Mouse (Mus musculus): Measurements from ENCODE around the gene Knl1. TPM values are rescaled to one million over a fixed set of nuclear protein-coding genes. Genes with fewer than 3 reads are reported as not detected.

Knl1 gene
- polyA plus RNA-seq, 1 experiment from 2014 or later, result 70.0 TPM

DNA sequence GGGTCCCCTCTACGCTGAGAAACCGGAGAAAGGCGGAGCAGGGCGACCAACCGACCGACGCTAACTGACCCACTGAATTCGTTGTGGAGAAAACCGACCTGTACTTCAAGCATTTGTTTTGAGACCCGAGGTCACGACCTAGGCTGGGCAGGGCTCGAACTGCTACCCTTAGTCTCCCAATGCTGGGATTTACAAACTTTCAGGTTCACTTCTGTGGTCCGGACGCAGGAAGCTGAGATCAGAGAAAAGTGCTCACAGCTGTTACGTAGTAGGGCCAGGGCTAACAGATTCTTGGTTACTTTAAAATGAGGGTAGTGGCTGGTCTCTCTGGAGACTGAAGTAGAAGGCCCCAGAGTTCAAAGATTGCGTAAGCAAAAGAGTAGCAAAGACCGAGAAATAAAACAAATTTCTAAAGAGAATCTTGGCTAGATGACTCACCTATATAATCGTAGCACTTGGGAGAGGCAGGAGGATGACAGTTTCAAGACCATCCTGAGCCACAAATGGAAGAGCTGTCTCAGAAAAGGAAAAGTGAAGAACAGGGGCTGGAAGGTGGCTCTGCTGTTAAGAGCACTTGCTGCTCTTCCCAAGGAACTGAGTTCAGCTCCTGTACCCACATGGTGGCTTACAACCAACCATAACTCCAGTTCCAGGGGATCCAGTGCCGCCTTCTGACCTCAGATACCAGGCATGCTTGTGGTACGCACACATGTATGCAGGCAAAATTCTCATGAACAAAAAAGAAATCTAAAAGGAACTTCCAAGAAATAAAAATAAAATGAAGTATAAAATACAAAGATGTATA, 66.4 kb downstream of the Knl1 start:
- Histone ChIP-seq H3K4me3 (replicated peaks) (peak overlapping the region; percentile 83), H3K9ac (peak overlapping the region; percentile 90), H3K4me2 (peak overlapping the region; percentile 87), H3K27me3 (no peaks in the 10 kb centered on the region), H3K36me3 (peaks cover 44% of the 10 kb centered on the region), H3K4me1 (replicated peaks) (peaks cover 33% of the 10 kb centered on the region), H3K9me3 (replicated peaks) (no peaks in the 10 kb centered on the region), H3K27ac (peak overlapping the region; percentile 86)
- DNase-seq (peak; percentile 15), ATAC-seq (ENCODE audit: low read depth) (peak; percentile 26)
- 9% methylated on average over 20 of the region's 20 CpGs for WGBS (ENCODE audit: insufficient replicate concordance)

DNA sequence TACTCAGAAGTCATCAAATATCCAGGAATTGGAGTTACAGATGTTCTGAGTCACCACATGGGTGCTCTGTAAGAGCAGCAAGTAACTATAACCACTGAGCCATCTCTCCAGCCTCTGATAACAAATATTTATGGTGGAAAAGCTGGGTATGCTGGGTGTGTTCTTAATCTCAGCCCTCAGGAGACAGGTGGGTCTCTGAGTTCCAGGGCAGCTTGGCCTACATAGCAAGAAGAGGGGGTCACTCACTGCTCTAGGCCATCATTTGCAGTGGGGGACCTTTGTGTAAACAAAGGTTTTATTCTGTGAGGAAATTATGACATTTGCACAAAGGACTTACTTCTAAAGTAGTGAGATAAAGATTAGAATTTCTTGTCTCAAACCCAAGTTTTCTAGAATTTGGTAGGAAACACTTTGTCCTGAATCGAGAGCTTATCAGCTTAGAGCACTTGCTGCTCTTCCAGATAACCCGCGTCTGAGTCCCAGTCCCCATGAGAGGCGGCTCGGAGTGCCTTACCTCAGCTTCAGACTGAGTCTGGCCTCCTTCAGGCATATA, 89.5 kb downstream of the Knl1 start:
- H3K36me3 ChIP-seq, result peaks cover 93% of the 10 kb centered on the region

DNA sequence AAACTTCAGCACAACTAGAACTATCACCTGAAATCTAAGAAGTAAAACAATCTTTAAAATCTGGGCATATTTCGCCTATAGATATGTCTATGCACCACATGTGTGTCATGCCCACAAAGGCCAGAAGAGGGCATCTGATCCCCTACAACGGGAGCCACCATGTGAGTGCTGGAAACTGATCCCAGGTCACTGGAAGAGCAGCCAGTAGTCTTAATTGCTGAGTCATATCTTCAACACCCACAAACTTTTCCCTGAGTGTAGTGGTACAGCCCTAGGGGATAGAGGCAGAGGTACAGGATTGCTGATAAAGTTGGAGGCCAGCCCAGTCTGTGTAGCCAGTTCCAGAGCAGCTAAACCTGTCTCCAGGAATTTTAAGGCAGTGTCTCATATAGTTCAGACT, 98.3 kb downstream of the Knl1 start:
- peak; percentile 70 for ATAC-seq (ENCODE audit: low read depth)
- 83% methylated on average over 2 of the region's 2 CpGs for WGBS (ENCODE audit: insufficient replicate concordance)
- Histone ChIP-seq H3K9me3 (replicated peaks) (no peaks in the 10 kb centered on the region), H3K4me2 (no peak overlapping the region), H3K4me1 (replicated peaks) (peaks cover 7% of the 10 kb centered on the region), H3K9ac (no peak overlapping the region), H3K27me3 (no peaks in the 10 kb centered on the region), H3K27ac (no peak overlapping the region), H3K4me3 (replicated peaks) (no peak overlapping the region), H3K36me3 (peaks cover 99% of the 10 kb centered on the region)
- DNase-seq, result no peak

More for the DNA sequence above, 89.5 kb downstream of the Knl1 start:
- no peaks in the 10 kb centered on the region for H3K9me3 ChIP-seq (replicated peaks)
- ATAC-seq (ENCODE audit: low read depth) (peak; percentile 98), DNase-seq (peak; percentile 75)
- peak overlapping the region; percentile 95 for H3K27ac ChIP-seq
- H3K9ac ChIP-seq, result peak overlapping the region; percentile 52; the same call in 1 of the 2 replicates
- 19% methylated on average over 5 of the region's 5 CpGs for WGBS (ENCODE audit: insufficient replicate concordance)
- H3K4me1 ChIP-seq (replicated peaks), result peaks cover 33% of the 10 kb centered on the region
- 0 out of 2 replicates have a peak overlapping the region, but pooled peaks have one; percentile 10 for H3K4me3 ChIP-seq (replicated peaks)
- H3K27me3 ChIP-seq, result no peaks in the 10 kb centered on the region
- peak overlapping the region; percentile 46 for H3K4me2 ChIP-seq

DNA sequence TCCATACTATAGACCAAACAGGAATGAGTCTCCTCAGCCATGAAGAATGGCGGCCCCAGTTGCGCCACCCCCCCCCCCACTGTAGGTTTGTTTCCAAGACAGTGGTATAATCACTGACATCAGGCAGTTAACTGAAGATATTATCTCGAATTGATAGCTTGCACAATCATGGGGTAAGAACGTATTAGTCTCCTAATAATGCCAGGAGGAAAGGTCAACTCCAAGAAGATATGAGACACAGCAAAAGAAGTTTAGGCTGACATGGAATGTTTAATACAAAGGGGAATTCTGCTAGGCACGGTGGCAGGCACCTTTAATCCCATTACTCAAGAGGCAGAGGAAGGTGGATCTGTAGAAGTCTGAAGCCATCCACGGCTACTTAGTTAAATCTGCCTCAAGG, 99.5 kb downstream of the Knl1 start:
- H3K27me3 ChIP-seq, result no peaks in the 10 kb centered on the region
- H3K4me1 ChIP-seq (replicated peaks), result peaks cover 8% of the 10 kb centered on the region
- no peak for ATAC-seq (ENCODE audit: low read depth)
- no peak overlapping the region for H3K27ac ChIP-seq
- H3K36me3 ChIP-seq, result peaks cover 99% of the 10 kb centered on the region
- DNase-seq, result no peak
- H3K4me3 ChIP-seq (replicated peaks), result no peak overlapping the region
- no peaks in the 10 kb centered on the region for H3K9me3 ChIP-seq (replicated peaks)
- WGBS (ENCODE audit: insufficient replicate concordance), result 82% methylated on average over 6 of the region's 6 CpGs
- no peak overlapping the region for H3K4me2 ChIP-seq
- no peak overlapping the region for H3K9ac ChIP-seq

DNA sequence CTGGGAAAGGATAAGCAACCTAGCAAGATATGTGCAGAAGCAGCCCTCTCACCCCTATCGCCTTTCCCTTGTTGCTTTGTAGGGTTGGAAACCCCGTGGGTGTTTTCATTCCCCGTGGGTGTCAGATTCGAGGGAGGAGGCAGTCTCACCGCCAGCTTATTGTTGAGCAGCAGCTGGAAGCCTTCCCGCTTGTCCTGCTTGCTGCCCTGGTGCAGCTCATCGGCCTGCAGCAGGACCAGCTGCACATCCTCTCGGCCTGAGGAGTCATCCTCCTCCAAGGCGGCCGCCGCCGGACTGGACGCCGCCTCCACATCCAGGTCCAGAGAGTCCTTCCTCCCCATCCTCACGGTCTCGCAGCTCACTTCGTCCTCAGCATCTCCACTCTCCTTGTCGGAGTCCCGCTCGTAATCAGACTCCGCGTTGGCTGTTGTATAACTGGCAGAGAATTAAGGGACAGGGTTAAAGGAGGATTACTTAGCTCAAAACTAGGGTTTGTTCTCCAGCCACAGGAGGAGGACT, 100.3 kb downstream of the Knl1 start:
- Histone ChIP-seq H3K4me2 (no peak overlapping the region), H3K36me3 (peaks cover 99% of the 10 kb centered on the region), H3K27ac (no peak overlapping the region), H3K9me3 (replicated peaks) (no peaks in the 10 kb centered on the region), H3K4me3 (replicated peaks) (no peak overlapping the region), H3K4me1 (replicated peaks) (peaks cover 16% of the 10 kb centered on the region), H3K9ac (no peak overlapping the region), H3K27me3 (no peaks in the 10 kb centered on the region)
- DNase-seq, result no peak
- WGBS (ENCODE audit: insufficient replicate concordance), result 88% methylated on average over 22 of the region's 22 CpGs
- ATAC-seq (ENCODE audit: low read depth), result no peak

DNA sequence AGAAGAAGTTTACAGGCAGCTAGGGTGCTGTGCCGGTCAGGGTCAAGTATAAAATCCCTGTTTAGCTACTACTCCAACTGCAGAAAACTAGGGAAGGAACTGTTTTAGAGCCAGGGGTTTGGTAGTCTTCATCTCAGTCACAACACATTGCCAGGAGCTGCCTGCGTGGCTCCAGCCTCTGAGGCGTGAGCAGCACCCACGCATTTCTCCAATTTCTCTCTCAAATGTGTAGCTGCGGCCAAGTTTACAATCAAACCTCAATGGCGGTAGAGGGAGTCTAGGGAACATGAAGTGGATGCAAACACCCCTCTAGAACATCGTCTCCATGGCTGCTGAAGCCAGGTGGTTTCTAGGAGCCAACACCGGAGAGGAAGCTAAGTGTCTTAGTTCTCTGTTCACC, 100.9 kb downstream of the Knl1 start:
- Histone ChIP-seq H3K27ac (no peak overlapping the region), H3K9me3 (replicated peaks) (no peaks in the 10 kb centered on the region), H3K4me2 (no peak overlapping the region), H3K4me1 (replicated peaks) (peaks cover 22% of the 10 kb centered on the region), H3K9ac (no peak overlapping the region), H3K27me3 (no peaks in the 10 kb centered on the region), H3K36me3 (peaks cover 99% of the 10 kb centered on the region), H3K4me3 (replicated peaks) (no peak overlapping the region)
- ATAC-seq (ENCODE audit: low read depth), result no peak
- WGBS (ENCODE audit: insufficient replicate concordance), result 92% methylated on average over 8 of the region's 8 CpGs
- no peak for DNase-seq

DNA sequence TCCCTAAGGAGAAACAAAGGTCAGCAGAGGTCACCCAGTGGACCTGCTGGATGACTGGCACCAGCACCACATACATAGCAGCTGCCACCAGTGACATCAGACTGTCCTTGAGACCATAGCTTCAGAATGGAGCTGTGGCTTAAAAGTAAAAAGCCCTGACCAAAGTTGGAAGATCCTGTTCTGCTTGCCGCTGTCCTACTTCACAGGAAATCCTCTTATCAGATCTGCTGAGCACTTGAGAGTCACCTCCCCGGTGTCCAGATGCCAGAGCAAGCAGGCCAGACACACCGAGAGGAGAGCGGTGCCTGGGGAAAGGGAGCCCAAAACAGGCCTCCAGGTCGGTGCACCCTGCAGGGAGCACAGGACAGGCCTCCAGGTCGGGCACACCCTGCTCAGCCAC, 105.3 kb downstream of the Knl1 start:
- DNase-seq, result no peak
- peaks cover 51% of the 10 kb centered on the region for H3K4me1 ChIP-seq (replicated peaks)
- no peaks in the 10 kb centered on the region for H3K27me3 ChIP-seq
- H3K9ac ChIP-seq, result no peak overlapping the region
- H3K4me2 ChIP-seq, result no peak overlapping the region
- H3K9me3 ChIP-seq (replicated peaks), result no peaks in the 10 kb centered on the region
- WGBS (ENCODE audit: insufficient replicate concordance), result 51% methylated on average over 6 of the region's 6 CpGs
- ATAC-seq (ENCODE audit: low read depth), result no peak
- H3K36me3 ChIP-seq, result peaks cover 73% of the 10 kb centered on the region
- H3K4me3 ChIP-seq (replicated peaks), result no peak overlapping the region
- H3K27ac ChIP-seq, result peak overlapping the region; percentile 60

DNA sequence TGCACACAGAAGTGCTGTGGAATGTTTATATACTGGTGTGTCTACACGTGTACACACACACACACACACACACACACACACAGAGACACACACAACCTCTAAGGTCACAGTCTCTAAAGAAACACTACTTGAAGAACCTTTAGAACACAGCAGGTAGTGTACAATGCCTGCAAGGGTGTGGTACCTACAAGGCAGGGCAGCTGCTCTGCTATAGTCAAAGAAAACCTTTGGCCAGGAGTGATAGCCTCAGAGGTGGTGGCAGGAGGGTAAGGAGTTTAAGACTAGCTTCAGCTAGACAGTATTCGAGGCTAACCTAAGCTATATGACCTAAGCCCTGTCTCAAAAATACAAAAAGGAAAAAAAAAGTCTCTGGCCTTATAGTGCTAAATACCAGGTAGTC, 107.8 kb downstream of the Knl1 start:
- Histone ChIP-seq H3K27me3 (no peaks in the 10 kb centered on the region), H3K9ac (peak overlapping the region; percentile 97), H3K9me3 (replicated peaks) (no peaks in the 10 kb centered on the region), H3K4me2 (peak overlapping the region; percentile 88), H3K36me3 (peaks cover 49% of the 10 kb centered on the region), H3K27ac (peak overlapping the region; percentile 98), H3K4me3 (replicated peaks) (peak overlapping the region; percentile 100), H3K4me1 (replicated peaks) (peaks cover 52% of the 10 kb centered on the region)
- ATAC-seq (ENCODE audit: low read depth) (peak; percentile 39), DNase-seq (no peak)
- WGBS (ENCODE audit: insufficient replicate concordance), result 39% methylated on average over 2 of the region's 2 CpGs

Other genes starting within 250 kb of the Knl1 start
- gene Knstrn, start 233.1 kb upstream of the Knl1 start, polyA plus RNA-seq (2015; fragmentation: Nextera tagmentation; extraction: Ambion mirVana), result 91.9 and 101 TPM in 2 replicates
- 26.4 and 29.6 TPM in 2 replicates for gene Ivd, start 185.2 kb upstream of the Knl1 start, polyA plus RNA-seq (2015; fragmentation: Nextera tagmentation; extraction: Ambion mirVana)
- gene Bahd1, start 146.7 kb upstream of the Knl1 start, polyA plus RNA-seq (2015; fragmentation: Nextera tagmentation; extraction: Ambion mirVana), result 2.3 and 2.5 TPM in 2 replicates
- 5.2 and 5.4 TPM in 2 replicates for gene Chst14, start 120.6 kb upstream of the Knl1 start, polyA plus RNA-seq (2015; fragmentation: Nextera tagmentation; extraction: Ambion mirVana)
- gene Ccdc32, start 17.7 kb upstream of the Knl1 start, polyA plus RNA-seq (2015; fragmentation: Nextera tagmentation; extraction: Ambion mirVana), result 16.0 and 19.3 TPM in 2 replicates
- 4.5 and 4.8 TPM in 2 replicates for gene Rpusd2, start 12.3 kb upstream of the Knl1 start, polyA plus RNA-seq (2015; fragmentation: Nextera tagmentation; extraction: Ambion mirVana)
- 38.4 and 45.1 TPM in 2 replicates for gene Rad51, start 65.7 kb downstream of the Knl1 start, polyA plus RNA-seq (2015; fragmentation: Nextera tagmentation; extraction: Ambion mirVana)
- 55.3 and 61.6 TPM in 2 replicates for gene Rmdn3, start 109.9 kb downstream of the Knl1 start, polyA plus RNA-seq (2015; fragmentation: Nextera tagmentation; extraction: Ambion mirVana)
- gene Gchfr, start 120.7 kb downstream of the Knl1 start, polyA plus RNA-seq (2015; fragmentation: Nextera tagmentation; extraction: Ambion mirVana), result 39.4 and 47.1 TPM in 2 replicates
- 0.12 and 0.14 TPM in 2 replicates for gene Gm14137, start 127.4 kb downstream of the Knl1 start, polyA plus RNA-seq (2015; fragmentation: Nextera tagmentation; extraction: Ambion mirVana)
- gene Zfyve19, start 161.5 kb downstream of the Knl1 start, polyA plus RNA-seq (2015; fragmentation: Nextera tagmentation; extraction: Ambion mirVana), result 20.0 and 27.2 TPM in 2 replicates
- 9.9 and 11.4 TPM in 2 replicates for gene Dnajc17, start 161.7 kb downstream of the Knl1 start, polyA plus RNA-seq (2015; fragmentation: Nextera tagmentation; extraction: Ambion mirVana)
- not detected in 2 replicates for gene Ppp1r14d, start 182.8 kb downstream of the Knl1 start, polyA plus RNA-seq (2015; fragmentation: Nextera tagmentation; extraction: Ambion mirVana)
- 0.09 and 0.36 TPM in 2 replicates for gene Spint1, start 190.2 kb downstream of the Knl1 start, polyA plus RNA-seq (2015; fragmentation: Nextera tagmentation; extraction: Ambion mirVana)
- 0.08 and 0.16 TPM in 2 replicates for gene Rhov, start 224.2 kb downstream of the Knl1 start, polyA plus RNA-seq (2015; fragmentation: Nextera tagmentation; extraction: Ambion mirVana)
- 6.5 and 6.6 TPM in 2 replicates for gene Vps18, start 241.6 kb downstream of the Knl1 start, polyA plus RNA-seq (2015; fragmentation: Nextera tagmentation; extraction: Ambion mirVana)

Data from liver, embryonic 13.5 days (tissue).